Mouse (Mus musculus) liver, adult 2 months (tissue): ENCODE results near the gene Zfp964.

Source experiments
- CTCF ChIP-seq: fragments of 200-500 bp; IDR thresholded peaks from 2 replicates; pipeline ENCODE4 v1.5.1; 2011; ENCODE audit warnings: low read depth, low read length, control low read depth
- POLR2A ChIP-seq: fragments of 200-500 bp; IDR thresholded peaks from 2 replicates; pipeline ENCODE4 v1.6.1; 2011; ENCODE audit warnings: low read length, control low read depth; ENCODE audit not compliant: insufficient read depth; ENCODE audit errors: extremely low read depth

DNA sequence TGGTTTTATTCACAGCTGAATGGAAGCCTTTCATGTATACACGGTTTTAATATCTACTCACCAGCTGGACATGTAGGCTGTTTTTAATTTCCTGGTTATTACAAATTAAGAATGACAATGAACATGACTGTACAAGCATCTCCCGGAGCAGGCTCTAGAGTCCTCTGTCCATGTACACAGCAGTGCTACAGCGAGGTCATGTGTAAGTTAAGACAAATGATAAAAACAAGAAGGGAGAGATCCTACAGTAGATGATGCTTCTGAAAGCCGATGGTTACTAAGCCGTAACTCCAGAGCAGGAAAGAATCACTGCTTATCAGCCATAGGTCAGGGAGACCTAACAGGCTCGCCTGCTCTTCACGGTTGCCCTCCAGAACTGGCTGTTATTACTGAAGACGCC, 59.2 kb downstream of the Zfp964 start:
- TF ChIP-seq CTCF (no peak), POLR2A (no peak)
